Mouse (Mus musculus): ENCODE data around the gene Klhl8.

DNA sequence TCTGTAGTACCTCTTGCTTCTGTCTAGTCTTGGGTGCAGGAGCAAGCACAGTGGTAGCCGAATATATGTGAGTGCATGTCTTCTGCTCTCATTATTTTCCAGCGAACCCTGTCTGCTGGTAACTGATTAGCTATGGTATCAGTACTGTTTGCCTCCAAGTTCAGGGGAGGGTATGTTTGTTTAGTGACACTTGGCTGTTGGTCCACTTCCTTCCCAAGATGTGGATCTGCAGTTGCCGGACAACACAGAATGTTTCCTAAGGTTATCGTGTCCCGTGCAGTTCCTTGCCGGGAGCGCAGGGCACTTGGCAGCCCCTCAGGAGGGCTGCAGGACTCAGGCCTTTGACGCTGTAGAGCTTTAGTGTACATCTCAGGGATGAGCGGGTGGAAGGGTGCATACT, 90.0 kb downstream of the Klhl8 start:
- no peak for TF ChIP-seq POLR2A (IDR thresholded peaks at IDR 0.05; ENCODE audit: low read depth, low read length)
- no peak for TF ChIP-seq CTCF (IDR thresholded peaks at IDR 0.05; ENCODE audit: extremely low read depth, insufficient read length, insufficient replicate concordance, low read depth, low read length)

All from small intestine, adult 2 months (tissue).